Mouse (Mus musculus) embryonic facial prominence, embryonic 15.5 days (tissue): ENCODE measurements around the gene Tshz2. TPM values are rescaled to one million over a fixed set of nuclear protein-coding genes. Genes with fewer than 3 reads are reported as not detected.

Experiments used
- ATAC-seq: fragments of 200-750 bp; cut with Nextera tagmentation; 2 replicates; pipeline ENCODE4 v1.8.0; 2017; ENCODE audit warnings: low read depth, moderate TSS enrichment; ENCODE audit not compliant: insufficient number of reproducible peaks, low FRiP score, low TSS enrichment
- H3K27ac ChIP-seq: fragments of 300-500 bp; sonication (generic); replicated peaks from 2 replicates; pipeline ENCODE4 v1.5.1; 2015; ENCODE audit warnings: mild to moderate bottlenecking, inconsistent platforms
- H3K27me3 ChIP-seq: fragments of 300-500 bp; sonication (generic); 2 replicates; pipeline ENCODE4 v1.6.1; 2015; ENCODE audit warnings: inconsistent platforms
- H3K36me3 ChIP-seq: fragments of 300-500 bp; sonication (generic); 2 replicates; pipeline ENCODE4 v1.6.1; 2015; ENCODE audit warnings: mild to moderate bottlenecking, inconsistent platforms
- H3K4me1 ChIP-seq: fragments of 300-500 bp; sonication (generic); 2 replicates; pipeline ENCODE4 v1.6.1; 2015; ENCODE audit warnings: inconsistent platforms
- H3K4me2 ChIP-seq: fragments of 300-500 bp; sonication (generic); replicated peaks from 2 replicates; pipeline ENCODE4 v1.6.1; 2015; ENCODE audit warnings: mild to moderate bottlenecking, inconsistent platforms
- H3K4me3 ChIP-seq: fragments of 300-500 bp; sonication (generic); replicated peaks from 2 replicates; pipeline ENCODE4 v1.5.1; 2015; ENCODE audit warnings: mild to moderate bottlenecking, inconsistent platforms
- H3K9ac ChIP-seq: fragments of 300-500 bp; sonication (generic); 2 replicates; pipeline ENCODE4 v1.6.1; 2015; ENCODE audit warnings: inconsistent platforms
- H3K9me3 ChIP-seq: fragments of 300-500 bp; sonication (generic); replicated peaks from 2 replicates; pipeline ENCODE4 v1.6.1; 2016; ENCODE audit warnings: inconsistent platforms
- WGBS: fragments of 180-500 bp; shearing (Covaris S2); methylation state at CpG from one replicate; pipeline ENCODE4 v1.1.7; 2015; 5-methylcytosine and 5-hydroxymethylcytosine counted together
- polyA plus RNA-seq: library from polyadenylated mRNA; unstranded; fragments of >200 nt; fragmentation: Nextera tagmentation; extraction: Ambion mirVana; gene quantifications from 2 replicates; pipeline ENCODE4 v1.2.1, GENCODE M21; 2015

The Tshz2 gene
- polyA plus RNA-seq, 1 experiment from 2014 or later: 10.5 TPM

DNA sequence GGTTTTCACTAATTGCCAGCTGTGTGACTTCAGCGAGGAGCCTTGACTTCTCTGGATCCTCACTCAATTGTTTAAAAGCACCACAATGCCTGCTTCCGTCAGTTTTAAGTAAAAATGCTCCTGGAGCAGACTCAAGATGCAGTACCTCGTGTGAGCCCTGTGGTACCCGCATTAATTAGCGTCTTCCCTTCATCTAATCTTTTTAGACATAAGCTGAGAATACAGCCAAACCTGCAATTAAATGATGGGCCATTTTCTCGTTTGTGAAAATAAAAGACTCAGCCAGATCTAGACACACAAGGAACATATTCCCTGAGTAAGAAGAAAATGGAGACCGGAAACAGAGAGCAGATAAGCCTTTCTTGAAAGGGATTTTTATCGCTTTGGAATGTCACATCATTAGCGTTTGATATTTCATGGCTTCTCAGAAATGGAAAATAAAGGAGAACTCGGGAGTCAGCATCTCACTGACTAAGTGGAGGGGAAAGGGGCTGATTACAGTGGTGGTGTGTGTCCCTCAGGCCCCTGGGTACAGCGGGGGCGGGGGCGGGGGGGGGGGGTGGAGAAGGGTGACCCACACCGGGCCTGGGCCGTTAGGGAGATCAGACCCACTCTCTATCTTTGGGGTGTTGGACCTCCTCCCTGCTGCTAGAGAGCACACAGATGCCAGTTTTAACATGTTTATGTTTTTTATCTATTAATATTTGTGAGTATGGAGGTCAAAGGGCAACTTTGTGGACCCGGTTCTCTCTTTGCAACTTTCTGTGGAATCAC is 364.6 kb downstream of the Tshz2 start:
- 58% methylated on average over 16 of the region's 16 CpGs for WGBS
- no peak for ATAC-seq
- Histone ChIP-seq H3K27ac (no peak overlapping the region), H3K27me3 (no peaks in the 10 kb centered on the region), H3K4me2 (no peak overlapping the region), H3K9me3 (no peaks in the 10 kb centered on the region), H3K9ac (no peak overlapping the region), H3K4me3 (no peak overlapping the region), H3K4me1 (peaks cover 37% of the 10 kb centered on the region), H3K36me3 (no peaks in the 10 kb centered on the region)

DNA sequence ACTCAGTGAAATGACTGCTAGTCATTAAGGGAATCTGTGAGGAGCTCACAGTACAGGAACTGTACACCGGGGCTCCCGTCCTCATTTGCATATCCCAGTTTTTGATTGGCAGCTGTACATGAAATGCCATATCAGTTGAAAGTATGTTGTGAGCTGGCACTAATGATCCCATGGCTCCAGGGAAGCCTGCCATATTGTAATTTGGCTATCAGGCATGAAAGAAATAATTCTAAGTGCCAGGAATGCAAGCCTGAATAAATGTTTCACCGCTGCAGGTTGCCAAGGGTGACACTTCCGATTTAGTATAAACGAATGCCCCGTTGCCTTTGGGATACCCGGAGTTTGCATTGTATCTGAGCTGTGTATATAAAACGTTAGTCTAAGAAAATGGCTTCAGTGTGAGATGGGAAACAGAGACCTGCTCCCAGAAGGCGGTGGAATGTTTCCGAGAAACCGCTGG is 366.1 kb downstream of the Tshz2 start:
- peak overlapping the region; percentile 30 for H3K4me2 ChIP-seq
- no peaks in the 10 kb centered on the region for H3K36me3 ChIP-seq
- 20% methylated on average over 11 of the region's 11 CpGs for WGBS
- H3K4me1 ChIP-seq: peaks cover 43% of the 10 kb centered on the region
- peak overlapping the region; percentile 55; the same call in 1 of the 2 replicates for H3K27ac ChIP-seq
- no peak overlapping the region for H3K9ac ChIP-seq
- H3K27me3 ChIP-seq: no peaks in the 10 kb centered on the region
- H3K4me3 ChIP-seq: no peak overlapping the region
- no peaks in the 10 kb centered on the region for H3K9me3 ChIP-seq
- no peak for ATAC-seq

DNA sequence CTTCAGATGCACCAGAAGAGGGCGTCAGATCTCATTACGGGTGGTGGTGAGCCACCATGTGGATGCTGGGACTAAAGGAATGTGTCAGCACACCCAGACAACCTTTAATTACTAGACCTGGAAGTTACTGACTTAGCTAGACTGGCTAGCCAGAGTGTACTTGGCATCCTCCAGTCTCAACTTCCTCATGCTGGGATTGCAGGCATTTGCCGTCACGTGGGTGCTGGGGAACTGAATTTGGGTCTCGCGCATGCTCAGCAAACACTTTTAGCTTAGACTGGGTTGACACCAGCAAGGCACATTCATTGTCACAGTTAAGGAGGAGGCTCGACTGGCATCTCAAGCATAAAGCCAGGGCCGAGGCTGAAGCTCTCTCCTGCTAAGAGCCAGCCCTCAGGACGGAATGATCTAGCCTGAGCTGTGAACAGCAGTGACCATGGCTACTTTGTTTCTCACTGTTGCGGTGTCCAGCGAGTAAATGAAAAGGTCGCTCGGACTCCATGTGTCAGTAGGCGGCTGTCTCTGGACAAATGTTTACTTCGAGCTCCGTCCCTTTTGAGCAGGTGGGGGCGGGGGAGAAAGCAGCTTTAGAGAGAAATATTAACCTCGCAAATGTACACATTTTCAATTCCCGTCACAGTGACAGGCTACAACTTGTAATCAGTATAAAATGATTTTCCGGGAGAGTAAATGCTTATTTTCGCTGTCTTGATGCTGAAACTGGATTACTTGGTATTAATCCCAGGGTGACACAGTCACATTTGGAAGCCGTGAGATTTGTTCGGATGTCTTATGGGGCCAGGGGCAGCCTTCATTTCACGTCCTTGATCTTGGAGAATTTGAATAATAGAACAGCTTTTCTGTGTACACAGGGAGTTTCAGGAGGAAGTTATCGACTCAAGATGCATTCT is 370.0 kb downstream of the Tshz2 start:
- H3K27me3 ChIP-seq: no peaks in the 10 kb centered on the region
- no peak overlapping the region for H3K9ac ChIP-seq
- no peaks in the 10 kb centered on the region for H3K9me3 ChIP-seq
- WGBS: 55% methylated on average over 25 of the region's 25 CpGs
- H3K4me3 ChIP-seq: no peak overlapping the region
- H3K4me2 ChIP-seq: 0 out of 2 replicates have a peak overlapping the region, but pooled peaks have one; percentile 8
- H3K4me1 ChIP-seq: peaks cover 30% of the 10 kb centered on the region
- H3K36me3 ChIP-seq: no peaks in the 10 kb centered on the region
- ATAC-seq: no peak
- 0 out of 2 replicates have a peak overlapping the region, but pooled peaks have one; percentile 44 for H3K27ac ChIP-seq

DNA sequence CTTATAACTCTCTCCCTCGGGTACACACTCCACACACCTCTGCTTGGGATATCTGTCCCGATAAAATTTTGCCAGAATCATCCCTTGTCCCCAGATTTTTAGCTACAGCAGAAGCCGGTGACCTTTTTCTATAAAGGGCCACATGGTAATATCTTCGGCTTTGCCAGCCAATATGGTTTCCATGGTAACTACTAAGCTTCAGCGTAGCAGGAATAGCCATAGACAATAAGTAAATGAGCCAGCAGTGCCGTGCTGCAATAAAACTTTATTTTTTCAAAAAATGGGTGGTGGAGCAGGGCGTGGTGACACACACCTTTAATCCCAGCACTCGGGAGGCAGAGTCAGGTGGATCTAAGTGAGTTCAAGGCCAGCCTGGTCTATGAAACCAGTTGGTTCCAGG is 370.9 kb downstream of the Tshz2 start:
- Histone ChIP-seq H3K27ac (no peak overlapping the region), H3K27me3 (no peaks in the 10 kb centered on the region), H3K9me3 (no peaks in the 10 kb centered on the region), H3K4me3 (no peak overlapping the region), H3K4me1 (peaks cover 24% of the 10 kb centered on the region), H3K9ac (no peak overlapping the region), H3K4me2 (no peak overlapping the region), H3K36me3 (no peaks in the 10 kb centered on the region)
- ATAC-seq: no peak
- 75% methylated on average over 8 of the region's 8 CpGs for WGBS

DNA sequence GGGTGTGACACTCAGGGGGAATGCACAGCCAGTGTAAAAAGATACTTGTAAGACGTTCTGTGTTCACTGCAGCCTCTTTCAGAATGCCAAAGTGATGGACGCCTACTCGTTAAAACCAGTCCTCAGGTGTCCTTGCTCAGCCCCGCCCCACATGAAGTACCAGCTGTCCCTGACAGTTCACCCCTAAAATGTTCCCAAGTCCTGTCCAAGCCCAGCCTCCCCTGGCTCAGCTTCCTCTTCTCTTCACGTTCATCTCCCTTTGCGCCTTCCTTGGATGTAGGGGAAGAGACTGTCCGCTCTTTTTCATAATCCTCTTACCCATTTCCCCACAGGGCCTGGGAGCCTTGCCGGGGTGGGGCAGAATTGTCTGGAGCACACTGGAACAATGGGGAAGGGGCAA is 374.0 kb downstream of the Tshz2 start:
- Histone ChIP-seq H3K9ac (no peak overlapping the region), H3K27me3 (no peaks in the 10 kb centered on the region), H3K9me3 (no peaks in the 10 kb centered on the region), H3K4me1 (peaks cover 19% of the 10 kb centered on the region), H3K27ac (no peak overlapping the region), H3K4me2 (no peak overlapping the region), H3K4me3 (no peak overlapping the region), H3K36me3 (no peaks in the 10 kb centered on the region)
- no peak for ATAC-seq
- WGBS: 70% methylated on average over 8 of the region's 8 CpGs

DNA sequence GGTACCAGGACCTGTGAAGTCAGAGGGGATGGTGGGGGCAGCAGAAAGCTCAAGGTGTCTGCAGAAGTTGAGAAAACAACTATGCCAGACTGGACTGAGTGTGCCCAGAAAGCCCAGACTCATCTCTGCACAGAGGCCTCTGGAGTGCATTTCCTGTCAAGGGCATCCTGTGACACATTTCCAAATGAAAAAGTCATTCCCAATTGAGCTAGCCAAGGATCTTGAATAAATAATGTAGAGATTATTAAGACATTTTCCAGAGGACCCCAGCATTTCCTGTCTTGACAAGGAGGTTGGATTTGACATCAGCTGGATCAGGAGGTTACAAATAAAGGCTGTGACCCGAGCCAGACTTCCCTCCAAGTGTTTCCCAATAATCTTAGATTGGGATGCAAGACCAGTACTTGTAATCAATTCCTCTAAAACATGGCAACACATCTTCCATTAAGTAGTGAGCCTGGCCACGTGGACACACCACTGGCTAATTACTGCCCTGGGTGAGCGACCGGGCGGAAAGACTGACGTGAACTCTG is 374.7 kb downstream of the Tshz2 start:
- no peak for ATAC-seq
- Histone ChIP-seq H3K4me3 (no peak overlapping the region), H3K36me3 (no peaks in the 10 kb centered on the region), H3K9me3 (no peaks in the 10 kb centered on the region), H3K4me2 (no peak overlapping the region), H3K27ac (no peak overlapping the region), H3K4me1 (peaks cover 24% of the 10 kb centered on the region), H3K9ac (no peak overlapping the region), H3K27me3 (no peaks in the 10 kb centered on the region)
- WGBS: 73% methylated on average over 6 of the region's 6 CpGs

DNA sequence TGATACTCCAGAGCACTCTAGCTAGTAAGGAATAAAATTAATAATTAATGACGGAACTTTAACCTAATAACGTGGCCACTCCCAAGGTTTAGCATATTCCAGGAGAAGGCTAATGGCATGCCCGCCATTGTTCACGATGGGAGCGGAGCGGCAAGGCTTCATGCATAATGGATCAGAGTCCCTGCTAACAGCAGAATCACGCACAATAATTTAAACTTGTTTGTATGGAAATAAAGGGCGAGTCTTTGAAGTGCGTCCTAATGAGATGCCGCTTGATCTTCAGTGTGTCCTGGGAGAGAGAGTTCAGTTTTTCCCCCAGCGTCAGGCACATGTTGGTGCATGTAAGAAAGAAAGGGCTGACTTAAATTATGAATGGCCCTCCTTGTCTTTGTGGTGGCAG is 376.9 kb downstream of the Tshz2 start:
- H3K27ac ChIP-seq: no peak overlapping the region
- H3K9ac ChIP-seq: no peak overlapping the region
- H3K4me2 ChIP-seq: no peak overlapping the region
- no peaks in the 10 kb centered on the region for H3K36me3 ChIP-seq
- no peak for ATAC-seq
- no peaks in the 10 kb centered on the region for H3K9me3 ChIP-seq
- H3K4me3 ChIP-seq: no peak overlapping the region
- no peaks in the 10 kb centered on the region for H3K27me3 ChIP-seq
- peaks cover 18% of the 10 kb centered on the region for H3K4me1 ChIP-seq
- WGBS: 53% methylated on average over 11 of the region's 11 CpGs

DNA sequence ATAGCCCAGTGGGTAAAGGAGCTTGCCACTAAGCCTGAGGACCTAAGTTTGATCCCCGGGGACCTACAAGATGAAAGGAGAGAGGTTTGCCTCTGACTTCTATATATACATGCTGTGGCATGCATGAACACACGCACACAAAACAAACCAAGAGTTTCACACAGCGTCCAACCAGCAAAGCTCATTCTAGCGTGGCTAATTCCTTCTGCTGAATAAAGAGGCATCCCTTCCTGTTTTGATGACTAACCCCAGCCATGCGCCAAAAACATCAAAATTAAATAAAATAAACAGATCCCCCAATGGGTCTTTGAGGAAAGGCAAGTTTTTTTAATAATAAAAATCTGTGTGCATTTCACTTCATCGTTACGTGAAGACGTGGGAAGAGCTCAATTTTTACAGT is 379.0 kb downstream of the Tshz2 start:
- Histone ChIP-seq H3K4me2 (peak overlapping the region; percentile 34), H3K4me1 (peaks cover 17% of the 10 kb centered on the region), H3K9me3 (no peaks in the 10 kb centered on the region), H3K4me3 (peak overlapping the region; percentile 3; the same call in 1 of the 2 replicates), H3K27ac (peak overlapping the region; percentile 55), H3K9ac (no peak overlapping the region), H3K27me3 (no peaks in the 10 kb centered on the region), H3K36me3 (no peaks in the 10 kb centered on the region)
- ATAC-seq: no peak
- WGBS: 14% methylated on average over 8 of the region's 8 CpGs

DNA sequence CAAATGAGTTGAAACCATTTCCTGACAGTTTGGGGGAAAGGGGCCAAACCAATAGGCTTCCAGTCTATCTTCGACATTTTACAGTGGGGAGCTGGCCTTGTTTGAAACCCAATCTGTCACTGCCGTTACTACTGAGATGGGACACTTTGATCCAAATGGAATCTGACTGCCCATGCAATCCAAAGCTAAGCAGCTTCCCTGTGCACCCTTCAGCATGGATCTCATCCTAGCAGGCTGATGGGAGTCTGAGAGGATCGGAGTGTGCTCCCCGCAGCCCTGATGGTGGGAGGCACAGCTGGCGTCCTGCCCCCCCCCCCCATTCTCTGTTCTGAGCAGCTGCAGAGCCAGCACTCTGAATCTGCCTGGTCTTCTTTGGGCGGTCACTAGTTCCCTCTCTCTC is 384.5 kb downstream of the Tshz2 start:
- Histone ChIP-seq H3K27ac (0 out of 2 replicates have a peak overlapping the region, but pooled peaks have one; percentile 34), H3K4me3 (no peak overlapping the region), H3K4me2 (no peak overlapping the region), H3K9me3 (no peaks in the 10 kb centered on the region), H3K9ac (no peak overlapping the region), H3K27me3 (no peaks in the 10 kb centered on the region), H3K36me3 (no peaks in the 10 kb centered on the region), H3K4me1 (peaks cover 7% of the 10 kb centered on the region)
- no peak; the same call in 1 of the 2 replicates for ATAC-seq
- 27% methylated on average over 6 of the region's 6 CpGs for WGBS

DNA sequence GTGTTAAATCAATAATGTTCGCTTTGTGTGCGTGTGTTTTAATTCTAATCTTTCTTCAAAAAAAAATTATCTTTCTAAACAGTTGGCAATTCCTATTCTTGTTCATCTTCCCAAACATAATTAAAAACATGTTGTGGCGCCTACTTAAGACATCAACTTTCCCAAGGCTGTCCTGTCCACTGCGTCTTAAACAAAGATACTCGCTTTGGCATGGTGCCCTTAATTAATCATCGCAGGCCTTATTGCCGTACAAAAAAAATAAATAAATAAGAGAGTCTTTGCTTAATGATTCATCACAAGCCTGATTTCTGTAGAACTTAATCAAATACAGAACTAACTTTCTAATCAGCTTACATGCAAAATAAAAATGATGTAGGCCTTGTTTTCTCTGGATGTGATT is 385.1 kb downstream of the Tshz2 start:
- 50% methylated on average over 7 of the region's 7 CpGs for WGBS
- H3K4me2 ChIP-seq: no peak overlapping the region

DNA sequence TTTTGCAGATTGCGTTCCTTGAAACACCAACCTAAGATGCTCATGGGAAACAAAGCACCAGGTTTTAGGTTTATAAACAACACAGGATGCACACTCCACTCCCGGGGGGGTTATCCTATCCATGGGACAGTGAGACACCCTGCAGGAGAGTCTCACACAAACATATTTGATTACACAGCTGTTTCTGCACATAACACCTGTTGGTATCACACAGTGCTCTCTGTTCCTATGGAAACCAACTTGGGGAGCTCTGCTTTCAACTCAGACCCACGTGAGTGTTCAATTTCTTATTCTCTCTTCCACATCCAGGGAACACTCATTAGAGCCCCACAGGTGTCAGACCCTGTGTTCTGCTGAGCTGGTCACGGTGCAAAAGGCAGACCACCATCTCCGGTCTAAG is 390.1 kb downstream of the Tshz2 start:
- H3K36me3 ChIP-seq: no peaks in the 10 kb centered on the region
- no peak overlapping the region for H3K4me3 ChIP-seq
- 62% methylated on average over 5 of the region's 5 CpGs for WGBS
- no peaks in the 10 kb centered on the region for H3K27me3 ChIP-seq
- no peak; the same call in 1 of the 2 replicates for ATAC-seq
- no peak overlapping the region for H3K9ac ChIP-seq
- H3K9me3 ChIP-seq: no peaks in the 10 kb centered on the region
- peak overlapping the region; percentile 39; the same call in 1 of the 2 replicates for H3K27ac ChIP-seq
- H3K4me1 ChIP-seq: no peaks in the 10 kb centered on the region
- H3K4me2 ChIP-seq: no peak overlapping the region

More for the DNA sequence above, 385.1 kb downstream of the Tshz2 start:
- H3K27me3 ChIP-seq: no peaks in the 10 kb centered on the region
- H3K9ac ChIP-seq: no peak overlapping the region
- no peaks in the 10 kb centered on the region for H3K36me3 ChIP-seq
- peaks cover 6% of the 10 kb centered on the region for H3K4me1 ChIP-seq
- no peak overlapping the region for H3K4me3 ChIP-seq
- H3K27ac ChIP-seq: no peak overlapping the region
- no peak for ATAC-seq
- no peaks in the 10 kb centered on the region for H3K9me3 ChIP-seq
